Mouse (Mus musculus) heart, postnatal 36 days (tissue): ENCODE measurements around the gene Fbxl16. TPM values are rescaled to one million over a fixed set of nuclear protein-coding genes. Genes with fewer than 3 reads are reported as not detected.

Source experiments
- DNase-seq, 2 experiments: peaks; one replicate each; pipeline ENCODE4 v3.0.0; 2021 to 2022
- intact Hi-C: fragments of 180-260 bp; cut with DNase I; formaldehyde crosslinking; loops from one replicate; pipeline ENCODE4 v1.15.1; 2025
- total RNA-seq, 2 experiments: library from RNA; stranded (reverse); gene quantifications; 2 replicates each; pipeline ENCODE4 v1.2.3; 2021

Gene Fbxl16
- total RNA-seq, 2 experiments from 2014 or later = 1.2 to 1.5 TPM

DNA sequence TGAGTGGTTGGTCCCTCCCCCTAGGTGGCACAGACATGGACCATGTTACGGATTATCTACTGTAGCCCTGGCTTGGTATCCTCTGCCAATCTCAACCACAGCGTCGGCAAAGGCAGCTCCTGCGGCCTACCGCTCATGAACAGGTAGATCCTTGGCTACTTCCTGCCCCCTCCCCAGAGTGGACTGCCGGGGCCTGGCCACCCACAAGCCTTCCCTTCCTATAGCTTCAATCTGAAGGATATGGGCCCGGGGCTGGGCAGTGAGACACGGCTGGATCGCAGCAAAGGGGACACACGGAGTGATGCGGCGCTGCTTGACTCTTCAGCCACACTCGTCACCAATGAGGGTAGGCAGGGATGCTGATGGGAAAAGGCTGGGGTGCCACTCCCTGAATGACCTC is 18.1 kb downstream of the Fbxl16 start:
- DNase-seq = no peak
- intact Hi-C loops = no loop called here

DNA sequence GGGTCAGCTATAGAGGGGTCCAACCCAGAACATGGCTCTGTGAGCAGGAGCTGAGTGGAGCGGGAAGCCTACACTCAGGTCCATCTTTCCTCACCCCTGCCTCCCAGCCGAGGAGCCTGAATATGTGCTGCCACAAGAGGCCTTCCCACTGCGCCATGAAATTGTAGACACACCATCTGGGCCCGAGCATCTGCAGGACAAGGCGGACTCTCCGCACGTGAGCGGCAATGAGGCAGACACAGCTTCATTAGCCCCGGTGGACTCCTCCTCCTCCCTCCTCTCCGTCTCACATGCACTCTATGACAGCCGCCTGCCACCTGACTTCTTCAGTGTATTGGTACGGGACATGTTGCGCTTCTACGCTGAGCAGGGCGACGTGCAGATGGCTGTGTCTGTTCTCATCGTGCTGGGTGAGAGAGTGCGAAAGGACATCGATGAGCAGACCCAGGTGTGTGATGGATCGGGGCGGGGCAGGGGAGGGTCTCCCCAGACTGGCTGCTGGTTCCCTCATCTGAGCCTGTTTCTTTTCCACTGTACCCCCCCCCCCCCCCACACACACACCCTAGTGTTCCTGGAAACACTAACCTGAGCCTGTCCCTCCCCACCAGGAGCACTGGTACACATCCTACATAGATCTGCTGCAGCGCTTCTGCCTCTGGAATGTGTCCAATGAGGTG is 18.8 kb downstream of the Fbxl16 start:
- DNase-seq = no peak
- intact Hi-C loops = no loop called here

DNA sequence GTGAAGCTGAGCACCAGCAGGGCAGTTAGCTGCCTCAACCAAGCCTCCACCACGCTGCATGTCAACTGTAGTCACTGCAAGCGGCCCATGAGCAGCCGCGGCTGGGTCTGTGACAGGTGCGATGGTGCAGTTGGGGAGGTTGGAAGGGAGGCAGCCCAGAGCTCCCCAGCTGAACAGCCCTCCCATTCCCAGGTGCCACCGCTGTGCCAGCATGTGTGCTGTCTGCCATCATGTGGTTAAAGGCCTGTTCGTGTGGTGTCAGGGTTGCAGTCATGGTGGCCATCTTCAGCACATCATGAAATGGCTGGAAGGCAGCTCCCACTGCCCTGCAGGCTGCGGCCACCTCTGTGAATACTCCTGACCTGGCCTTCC is 19.3 kb downstream of the Fbxl16 start:
- intact Hi-C loops = no loop called here
- DNase-seq = no peak

GRCm38 (mm10) chr17:25828712-25829557 is 20.1 kb downstream of the Fbxl16 start, which contains the start of gene Jmjd8:
Jmjd8 (plus strand) TSS chr17:25828867.
- DNase-seq = peak; percentile 75 to 78
- intact Hi-C loops = no loop called here

DNA sequence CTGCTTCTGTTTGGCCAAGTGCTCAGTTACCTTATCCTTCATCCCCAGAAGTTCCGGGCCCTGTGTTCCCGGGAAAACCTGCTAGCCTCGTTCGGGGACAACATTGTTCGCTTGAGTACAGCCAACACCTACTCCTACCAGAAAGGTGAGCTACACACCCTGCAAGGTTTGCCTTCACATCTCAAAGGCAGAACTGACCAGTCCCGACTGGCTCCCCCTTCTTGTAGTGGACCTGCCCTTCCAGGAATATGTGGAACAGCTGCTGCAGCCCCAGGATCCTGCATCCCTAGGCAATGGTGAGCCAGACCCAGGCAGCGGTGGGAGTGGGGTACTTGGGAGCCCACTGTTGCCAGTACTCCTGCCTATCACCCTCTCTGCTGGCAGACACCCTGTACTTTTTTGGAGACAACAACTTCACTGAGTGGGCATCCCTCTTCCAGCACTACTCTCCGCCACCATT is 20.7 kb downstream of the Fbxl16 start:
- intact Hi-C loops = no loop called here
- DNase-seq = no peak

GRCm38 (mm10) chr17:25830200-25830753 is 21.4 kb downstream of the Fbxl16 start:
- intact Hi-C loops = no loop called here
- DNase-seq = no peak

DNA sequence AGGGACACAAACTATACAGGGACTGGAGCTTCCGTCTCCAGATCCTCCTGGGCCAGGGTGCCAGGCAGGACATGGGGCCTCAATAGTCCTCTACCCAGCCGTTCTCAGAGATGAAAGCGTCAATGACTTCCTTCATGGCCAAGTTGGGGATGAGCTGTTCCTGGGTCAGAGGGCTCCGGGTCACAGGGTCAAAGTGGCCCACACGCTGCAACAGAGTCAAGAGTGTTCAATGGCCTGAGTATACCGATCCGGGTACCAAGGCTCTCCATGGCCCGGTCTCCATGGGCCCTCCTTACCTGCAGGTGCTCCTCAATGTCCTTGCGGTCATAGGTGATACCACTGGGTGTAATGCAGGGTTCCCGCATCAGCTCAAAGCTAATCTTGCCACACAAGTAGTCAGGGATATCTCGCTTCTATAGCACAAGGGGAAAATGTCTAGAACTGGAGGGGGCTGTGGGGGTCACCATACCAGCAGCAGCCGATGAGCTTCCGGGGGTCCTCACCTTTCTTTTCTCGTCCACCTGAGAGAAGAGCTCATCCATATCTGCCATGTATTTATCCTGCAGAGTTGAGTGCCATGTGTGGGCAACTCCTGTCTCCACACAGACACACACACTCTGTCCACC is 22.0 kb downstream of the Fbxl16 start:
- intact Hi-C loops = no loop called here
- DNase-seq = no peak

DNA sequence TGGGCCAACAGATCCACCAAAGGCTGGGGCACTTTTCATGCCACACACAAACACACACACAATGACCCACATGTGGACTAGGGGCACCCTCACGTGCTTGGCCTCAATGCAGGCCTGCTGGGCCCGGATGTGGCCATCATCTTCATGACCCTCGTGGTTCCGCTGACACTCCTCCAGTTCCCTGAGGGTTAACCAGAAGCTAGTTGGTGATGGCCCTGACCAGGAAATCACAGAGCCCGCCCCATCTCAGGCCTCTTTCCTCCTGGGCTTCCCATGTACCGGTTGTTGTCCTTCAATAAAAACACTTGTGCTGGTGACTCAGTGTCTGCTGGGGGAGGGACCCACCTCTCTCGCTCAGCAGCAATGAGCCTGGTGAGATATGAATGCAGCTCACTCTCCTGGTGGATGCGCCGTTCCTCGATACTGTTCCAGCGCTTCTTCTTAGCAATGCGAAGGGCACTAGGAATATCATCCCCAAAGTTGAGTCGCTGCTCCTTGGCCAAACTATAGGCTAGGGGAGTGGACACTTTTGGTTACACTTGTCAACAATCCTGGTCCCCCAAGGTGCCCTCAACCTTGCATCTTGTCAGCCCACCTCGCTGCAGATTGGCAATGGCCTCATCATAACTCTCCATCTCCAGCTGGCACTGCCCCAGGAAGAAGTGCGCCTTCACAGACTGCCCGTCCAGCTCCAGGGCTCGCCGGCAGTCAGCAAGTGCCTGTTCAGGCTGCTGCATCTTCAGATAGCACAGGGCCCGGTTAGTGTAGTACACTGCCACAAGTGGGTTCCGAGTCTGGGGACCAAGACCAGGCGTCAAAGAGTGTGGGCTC is 22.8 kb downstream of the Fbxl16 start:
- no peak for DNase-seq
- intact Hi-C loops = no loop called here

DNA sequence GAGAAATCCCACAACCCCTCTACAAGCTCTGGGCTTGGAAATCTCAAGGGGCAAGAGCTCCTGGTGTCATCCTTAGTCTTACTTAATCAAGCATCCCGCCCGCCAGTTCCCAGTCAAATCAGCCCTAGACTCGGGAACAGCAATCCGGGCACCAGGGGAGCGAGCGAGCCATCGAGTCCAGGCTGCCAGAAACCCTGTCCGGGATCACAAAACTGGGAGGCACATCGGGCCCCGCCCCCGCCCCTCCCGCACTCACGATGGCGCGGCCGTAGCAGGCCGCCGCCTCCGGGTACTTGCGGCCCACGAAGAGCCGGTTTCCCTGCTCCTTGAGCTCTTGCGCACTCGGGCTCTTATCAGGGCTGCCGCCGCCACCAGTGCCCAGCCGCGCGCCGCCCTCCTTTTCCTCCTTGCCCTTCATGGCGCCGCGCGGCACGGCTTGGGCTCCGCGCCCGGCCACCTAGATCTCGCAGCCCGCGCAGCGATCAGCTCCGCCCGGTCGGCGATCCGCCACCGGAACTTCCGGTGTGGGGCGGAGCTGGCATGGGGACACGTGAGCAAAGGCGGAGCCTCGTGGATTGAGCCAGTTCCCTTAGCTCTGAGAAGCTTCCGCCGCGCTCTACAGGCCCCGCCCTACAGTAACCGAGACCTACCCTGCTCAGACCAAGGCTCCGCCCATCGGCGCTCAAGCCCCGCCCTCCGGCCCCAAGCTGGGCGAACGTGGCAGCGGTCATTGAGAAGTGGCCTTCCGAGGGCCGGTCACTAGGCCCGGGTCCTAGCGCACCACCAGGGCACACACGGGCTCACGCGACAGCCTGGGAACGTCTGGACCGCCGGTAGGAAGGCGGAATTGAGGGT is 23.8 kb downstream of the Fbxl16 start:
- intact Hi-C loops = no loop called here
- peak; percentile 99 to 100 for DNase-seq

DNA sequence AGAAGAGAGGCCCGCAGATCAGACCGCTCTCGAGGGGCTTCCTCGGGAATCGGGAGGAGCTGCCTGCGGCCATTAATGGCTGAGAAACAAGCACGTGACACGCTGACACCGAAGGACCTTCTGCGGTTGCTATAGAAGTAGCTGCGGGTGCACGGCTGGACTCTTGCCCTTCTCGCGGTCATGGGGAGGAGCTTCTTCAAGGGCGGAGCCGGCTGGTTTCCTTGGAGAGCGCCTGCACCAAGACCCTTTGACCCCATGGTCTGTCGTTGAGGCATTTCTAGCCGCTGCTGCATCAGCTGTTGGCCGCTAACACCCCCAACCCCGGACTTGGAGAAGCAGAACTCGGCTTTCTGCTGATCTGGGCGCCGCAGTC is 24.4 kb downstream of the Fbxl16 start, which contains the start of gene Stub1:
Gene Stub1, minus strand, starts transcription at position 114 of the 373 bp plus-strand sequence.
- DNase-seq = peak in 1 of 2 experiments; percentile 90
- intact Hi-C loops = no loop called here

DNA sequence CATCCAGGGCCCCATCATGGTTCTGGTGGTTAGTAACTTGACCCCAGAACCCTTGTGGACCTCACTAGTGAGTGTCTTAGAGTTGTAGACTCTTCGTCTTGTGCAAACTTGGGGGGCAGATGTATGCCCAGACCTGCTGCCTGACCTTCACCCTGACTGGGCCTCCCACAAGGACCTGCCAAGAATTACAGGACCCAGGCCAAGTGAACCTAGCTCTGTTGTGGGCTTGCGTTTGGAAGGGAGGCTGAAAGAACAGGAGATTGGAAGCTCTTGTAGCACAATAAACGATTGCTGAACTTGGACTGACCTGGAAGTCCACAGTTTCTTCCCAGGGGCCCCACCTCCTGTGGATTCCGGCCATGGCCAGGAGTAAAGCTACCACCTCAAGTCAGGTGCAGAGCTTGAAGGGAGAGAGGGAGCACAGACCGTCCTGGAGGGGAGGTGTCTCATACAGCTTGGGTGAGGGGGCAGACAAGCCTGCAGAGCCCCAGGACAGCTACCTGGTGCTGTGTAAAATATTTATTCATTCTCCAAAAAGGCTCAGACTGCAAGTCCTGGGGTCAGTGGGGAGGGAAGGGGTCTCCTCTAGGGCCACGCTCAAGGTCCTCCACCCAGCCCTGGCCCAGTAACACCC is 25.2 kb downstream of the Fbxl16 start:
- intact Hi-C loops = no loop called here
- peak in 1 of 2 experiments; percentile 25 for DNase-seq

GRCm38 (mm10) chr17:25834595-25835222 is 25.8 kb downstream of the Fbxl16 start:
- intact Hi-C loops = no loop called here
- no peak for DNase-seq

- intact Hi-C loops = no loop called here
- no peak for DNase-seq
These were observed 26.4 kb downstream of the Fbxl16 start for GRCm38 (mm10) chr17:25835301-25835700.

GRCm38 (mm10) chr17:25835816-25836215 is 26.9 kb downstream of the Fbxl16 start:
- DNase-seq = no peak
- intact Hi-C loops = no loop called here

GRCm38 (mm10) chr17:25836397-25837075 is 27.7 kb downstream of the Fbxl16 start:
- intact Hi-C loops = no loop called here
- DNase-seq = peak in 1 of 2 experiments; percentile 27

- DNase-seq = peak; percentile 64 to 67
- intact Hi-C loops = no loop called here
These were observed 28.2 kb downstream of the Fbxl16 start, which contains the start of gene Rhbdl1 for GRCm38 (mm10) chr17:25837076-25837410. Rhbdl1 (minus strand) TSS chr17:25837295.

GRCm38 (mm10) chr17:25837533-25837932 is 28.6 kb downstream of the Fbxl16 start:
- DNase-seq = no peak
- intact Hi-C loops = no loop called here

GRCm38 (mm10) chr17:25838904-25839303 is 30.0 kb downstream of the Fbxl16 start:
- intact Hi-C loops = no loop called here
- no peak for DNase-seq
